Mouse (Mus musculus): Measurements from ENCODE around the gene Lrrc40.
"Not testable (repeated sequence)": the region's sequence is repeated elsewhere in the genome, so short reads cannot be mapped to it uniquely, and the experiment has no call there.

The Lrrc40 gene

GRCm38 (mm10) chr3:158077828-158078227 is 41.4 kb downstream of the Lrrc40 start:
- no peak for DNase-seq (ENCODE audit: low read depth, low spot score)

- no peak for DNase-seq (ENCODE audit: low read depth, low spot score)
Observed at GRCm38 (mm10) chr3:158091601-158092000, 55.1 kb downstream of the Lrrc40 start.

- no peak for DNase-seq (ENCODE audit: low read depth, low spot score)
Observed at GRCm38 (mm10) chr3:158093919-158094318, 57.5 kb downstream of the Lrrc40 start.

- DNase-seq (ENCODE audit: low read depth, low spot score), result not testable (repeated sequence)
Observed at GRCm38 (mm10) chr3:158102043-158102442, 65.6 kb downstream of the Lrrc40 start.

GRCm38 (mm10) chr3:158102530-158102929 is 66.1 kb downstream of the Lrrc40 start:
- DNase-seq (ENCODE audit: low read depth, low spot score), result not testable (repeated sequence)

- DNase-seq (ENCODE audit: low read depth, low spot score), result no peak
Observed at GRCm38 (mm10) chr3:158103467-158103866, 67.0 kb downstream of the Lrrc40 start.

GRCm38 (mm10) chr3:158105260-158105659 is 68.8 kb downstream of the Lrrc40 start:
- DNase-seq (ENCODE audit: low read depth, low spot score), result no peak
